Mouse (Mus musculus) spleen, adult 2 months (tissue): ENCODE data around the gene Hist1h2bh.

Experiments used
- CTCF ChIP-seq: fragments of 200-500 bp; IDR thresholded peaks from 2 replicates; pipeline ENCODE4 v1.5.1; 2011; ENCODE audit warnings: mild to moderate bottlenecking, inconsistent platforms; ENCODE audit not compliant: insufficient read depth, insufficient read length, insufficient replicate concordance; ENCODE audit errors: extremely low read depth
- POLR2A ChIP-seq: fragments of 200-500 bp; IDR thresholded peaks from 2 replicates; pipeline ENCODE4 v1.6.1; 2011; ENCODE audit warnings: low read depth, low read length, inconsistent platforms

- no peak for TF ChIP-seq CTCF
- no peak for TF ChIP-seq POLR2A
Observed at GRCm38 (mm10) chr13:23517603-23518294, 25.4 kb downstream of the Hist1h2bh start.
